Mouse (Mus musculus) thymus, postnatal 14 days (tissue): ENCODE measurements around the gene Ptch2.

Source experiments
- DNase-seq: peaks from one replicate; pipeline ENCODE4 v3.0.0; 2021

The Ptch2 gene

GRCm38 (mm10) chr4:117155020-117155791 is 59.3 kb downstream of the Ptch2 start:
- DNase-seq: no peak

- peak; percentile 86 for DNase-seq
These were observed 60.0 kb downstream of the Ptch2 start, which contains the start of gene Rps8 for GRCm38 (mm10) chr4:117155792-117156355. TSS of gene Rps8 (minus strand) at chr4:117156243.

GRCm38 (mm10) chr4:117156372-117156771 is 60.5 kb downstream of the Ptch2 start:
- no peak for DNase-seq

- DNase-seq: no peak
These were observed 63.8 kb downstream of the Ptch2 start for GRCm38 (mm10) chr4:117159666-117160065.

- no peak for DNase-seq
These were observed 65.3 kb downstream of the Ptch2 start for GRCm38 (mm10) chr4:117161183-117161582.
